Mouse (Mus musculus): ENCODE results near the gene Sptb. TPM values are rescaled to one million over a fixed set of nuclear protein-coding genes. Genes with fewer than 3 reads are reported as not detected.

Gene Sptb
- total RNA-seq, 2 experiments from 2014 or later: 96.7 to 104 TPM

DNA sequence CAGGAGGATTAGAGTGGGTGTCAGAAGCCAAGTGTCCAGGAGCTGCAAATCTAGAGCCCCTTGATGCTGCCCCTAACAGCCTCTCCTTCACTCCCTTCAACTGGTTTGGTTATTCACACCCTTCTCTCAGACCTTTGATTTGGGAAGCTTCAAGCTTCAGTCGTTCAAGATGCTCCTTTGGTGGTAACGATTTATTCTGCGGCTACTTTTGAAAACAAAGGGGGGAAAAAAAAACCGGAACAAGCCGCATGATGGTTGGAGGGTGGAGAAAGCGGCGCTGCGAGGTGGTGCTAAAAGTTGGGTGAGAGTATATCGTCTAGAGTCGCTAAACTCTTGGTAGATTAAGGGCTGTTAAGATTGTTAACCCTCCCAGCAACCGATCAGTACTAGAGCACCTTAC, 176.1 kb downstream of the Sptb start:
- Histone ChIP-seq H3K27ac (peak overlapping the region; percentile 67), H3K4me3 (peak overlapping the region; percentile 69)
- intact Hi-C loops (cut with DNase I): no loop called here
- no peak for DNase-seq (ENCODE audit: extremely low spot score in 1 of 2, low spot score in 2 of 2)
- no peak for TF ChIP-seq CTCF (IDR thresholded peaks at IDR 0.05)

DNA sequence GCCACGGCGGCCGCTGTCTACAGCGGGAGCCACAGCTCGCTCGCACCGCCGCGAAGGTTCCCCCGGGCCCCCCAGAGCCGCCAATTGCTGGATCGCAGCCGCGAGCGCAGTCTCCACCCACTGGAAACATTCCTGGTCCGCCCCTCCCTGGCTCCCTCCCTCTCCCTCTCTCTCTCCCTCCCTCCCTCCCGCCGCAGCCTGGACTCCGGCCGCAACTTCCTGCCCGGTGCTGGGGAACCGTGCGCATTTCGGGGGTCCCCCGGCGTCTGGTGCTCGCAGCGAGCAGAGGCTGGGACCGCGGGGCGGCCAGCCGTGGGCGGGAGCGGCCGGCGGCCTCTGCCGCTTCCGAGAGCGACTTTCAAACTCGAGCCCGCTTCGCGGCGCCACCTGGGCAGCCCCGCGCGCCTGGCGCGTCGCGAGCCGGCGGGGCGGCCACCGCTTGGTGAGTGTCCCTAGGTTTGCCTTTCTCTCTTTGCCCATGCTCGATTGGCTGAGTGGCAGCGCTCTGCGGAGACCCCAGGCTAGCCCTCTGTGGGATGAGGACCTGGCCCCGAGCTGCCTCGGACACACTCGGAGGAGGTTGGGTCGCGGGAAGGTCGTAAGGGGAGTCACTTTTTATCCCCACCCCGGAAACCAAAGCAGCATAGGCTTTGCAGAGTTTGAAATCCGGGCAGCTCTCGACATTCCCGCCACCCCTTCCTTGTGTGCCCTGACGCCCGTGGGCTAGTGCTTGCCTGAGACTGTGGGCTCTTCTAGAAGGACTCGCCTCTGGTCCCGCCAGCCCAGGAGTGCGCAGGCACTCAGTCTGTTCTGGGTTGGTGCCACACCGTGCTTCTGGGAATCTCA, 176.7 kb downstream of the Sptb start:
- H3K27ac ChIP-seq: peak overlapping the region; percentile 67

DNA sequence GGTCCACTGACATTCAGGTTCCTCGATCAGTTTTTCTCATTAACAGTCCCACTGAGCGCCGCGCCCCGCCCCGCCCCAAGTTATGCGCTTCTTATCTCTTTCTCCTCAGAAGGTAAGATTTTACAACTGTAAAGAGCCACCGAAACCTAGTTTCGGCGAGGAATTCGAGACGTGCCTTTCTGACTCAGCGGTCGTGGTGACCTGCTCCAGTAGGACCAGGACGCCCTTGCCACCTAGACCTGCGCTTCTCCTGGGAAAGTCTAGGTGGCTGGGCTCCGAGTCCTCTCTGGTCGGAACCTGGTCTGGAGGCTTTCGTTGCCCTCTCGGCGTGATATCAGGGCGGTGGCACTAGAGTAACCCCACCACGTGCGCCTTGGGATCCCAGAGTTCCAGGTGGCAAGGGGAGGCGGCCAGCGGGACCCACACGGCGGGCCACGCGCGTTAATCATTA, 177.4 kb downstream of the Sptb start:
- DNase-seq (ENCODE audit: extremely low spot score in 1 of 2, low spot score in 2 of 2): no peak
- Histone ChIP-seq H3K27ac (peak overlapping the region; percentile 67; the same call in 1 of the 2 replicates), H3K4me3 (peak overlapping the region; percentile 69)
- intact Hi-C loops (cut with DNase I): no loop called here
- TF ChIP-seq CTCF (IDR thresholded peaks at IDR 0.05): no peak

More for the DNA sequence above, 176.7 kb downstream of the Sptb start:
- DNase-seq (ENCODE audit: extremely low spot score in 1 of 2, low spot score in 2 of 2): peak; percentile 37 to 48
- intact Hi-C loops (cut with DNase I): no loop called here
- H3K4me3 ChIP-seq: peak overlapping the region; percentile 69
- no peak for TF ChIP-seq CTCF (IDR thresholded peaks at IDR 0.05)

DNA sequence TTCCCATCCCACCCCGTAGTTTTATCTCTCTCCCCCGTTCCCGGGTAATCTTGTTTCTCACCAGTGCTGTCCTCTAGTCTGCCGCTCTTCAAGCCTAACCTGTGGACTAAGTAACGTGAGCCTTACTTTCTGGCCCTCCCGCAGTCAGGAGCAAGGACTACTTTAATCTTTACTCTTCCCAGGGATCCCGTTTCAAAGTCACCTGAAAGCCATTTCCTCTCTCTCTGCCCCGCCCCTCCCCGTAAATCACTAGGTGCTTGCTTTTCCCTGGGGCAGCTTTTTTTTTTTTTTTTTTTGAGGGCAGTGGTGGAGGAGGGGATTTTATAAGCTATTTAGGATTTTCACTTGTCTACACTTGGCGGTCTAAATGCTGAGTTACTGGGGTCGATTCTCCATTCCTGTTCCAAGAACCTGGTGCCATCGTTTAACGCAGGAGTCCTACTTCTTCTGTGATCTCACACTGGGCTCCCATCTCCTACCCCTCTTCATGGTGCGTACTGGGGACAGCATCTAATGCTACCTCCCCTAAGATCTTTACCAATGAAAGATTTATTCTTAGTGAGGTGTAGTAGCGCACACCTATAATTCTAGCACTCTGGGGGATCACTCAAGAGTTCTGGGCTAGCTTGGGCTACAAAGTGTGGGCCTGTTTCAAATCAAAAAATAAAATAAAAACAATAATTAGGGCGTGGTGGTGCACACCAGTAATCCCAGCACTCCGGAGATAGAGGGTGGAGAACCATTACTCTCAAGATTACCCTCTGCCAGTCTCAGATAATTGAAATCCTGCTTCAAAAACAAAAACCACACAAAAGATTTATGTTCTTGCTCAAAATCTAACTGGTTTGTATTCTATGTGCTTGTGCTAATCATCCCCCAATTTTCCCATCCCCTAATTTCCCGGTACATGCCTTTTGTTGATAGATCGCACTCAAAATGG, 178.1 kb downstream of the Sptb start:
- DNase-seq (ENCODE audit: extremely low spot score in 1 of 2, low spot score in 2 of 2): no peak
- H3K4me3 ChIP-seq: peak overlapping the region; percentile 69
- TF ChIP-seq CTCF (IDR thresholded peaks at IDR 0.05): no peak
- H3K27ac ChIP-seq: no peak overlapping the region
- intact Hi-C loops (cut with DNase I): no loop called here

DNA sequence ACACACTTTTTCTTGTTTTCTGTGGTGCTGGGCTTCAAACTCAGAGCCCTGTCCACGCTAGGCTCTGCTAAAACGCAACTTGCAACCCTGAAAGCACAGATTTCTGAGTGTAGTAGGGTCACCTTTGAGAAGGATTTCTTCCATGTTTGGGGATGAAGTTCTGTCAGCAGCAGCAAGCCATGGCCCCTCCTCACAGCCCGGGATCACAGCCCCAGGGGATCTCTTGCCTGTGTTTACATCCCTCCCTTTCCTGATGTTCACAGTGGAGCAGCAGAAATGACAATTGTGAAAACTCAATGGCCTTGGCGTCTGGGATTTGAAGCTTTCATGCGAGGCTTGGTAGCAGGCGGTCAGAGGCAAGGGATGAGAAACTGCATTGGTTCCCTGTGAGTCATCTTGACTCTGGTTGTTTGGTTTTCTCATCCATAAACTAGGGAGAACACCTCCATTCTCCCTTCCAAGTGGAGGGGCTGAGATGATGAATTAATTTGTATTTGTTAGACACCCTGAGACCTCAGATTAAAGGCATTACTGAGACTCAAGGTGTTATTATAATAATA, 179.7 kb downstream of the Sptb start, which contains the start of gene Plekhg3:
Gene Plekhg3, plus strand, starts transcription at position 312 of the 560 bp plus-strand sequence.
- TF ChIP-seq CTCF (IDR thresholded peaks at IDR 0.05): no peak
- intact Hi-C loops (cut with DNase I): no loop called here
- no peak within 1 kb of the TSS for H3K27ac ChIP-seq
- no peak within 1 kb of the TSS for H3K4me3 ChIP-seq
- no peak for DNase-seq (ENCODE audit: extremely low spot score in 1 of 2, low spot score in 2 of 2)

Small RNA genes within 50 kb of the gene (microRNA-seq; reads per million reads assigned to microRNA genes)
- 0 reads per million in 2 experiments for gene Mir5135

Other genes with a start within 250 kb of the Sptb start
- 10 to 100 TPM; 15.0 to 15.2 TPM for gene Plekhg3, start 179.7 kb downstream of the Sptb start, total RNA-seq (2021)
- gene Churc1, start 55.0 kb upstream of the Sptb start, total RNA-seq (2021): 10 to 100 TPM; 35.3 to 35.4 TPM
- gene Fntb, start 55.0 kb upstream of the Sptb start, total RNA-seq (2021): 10 to 100 TPM; 27.9 to 28.4 TPM
- gene Gpx2, start 85.0 kb upstream of the Sptb start, total RNA-seq (2021): under 1 TPM; 0.34 to 0.47 TPM
- 100 to 1,000 TPM; 271 to 278 TPM for gene Rab15, start 112.4 kb upstream of the Sptb start, total RNA-seq (2021)